ENCODE assay signal across 9 mouse cellular contexts in the genomic region with DNA sequence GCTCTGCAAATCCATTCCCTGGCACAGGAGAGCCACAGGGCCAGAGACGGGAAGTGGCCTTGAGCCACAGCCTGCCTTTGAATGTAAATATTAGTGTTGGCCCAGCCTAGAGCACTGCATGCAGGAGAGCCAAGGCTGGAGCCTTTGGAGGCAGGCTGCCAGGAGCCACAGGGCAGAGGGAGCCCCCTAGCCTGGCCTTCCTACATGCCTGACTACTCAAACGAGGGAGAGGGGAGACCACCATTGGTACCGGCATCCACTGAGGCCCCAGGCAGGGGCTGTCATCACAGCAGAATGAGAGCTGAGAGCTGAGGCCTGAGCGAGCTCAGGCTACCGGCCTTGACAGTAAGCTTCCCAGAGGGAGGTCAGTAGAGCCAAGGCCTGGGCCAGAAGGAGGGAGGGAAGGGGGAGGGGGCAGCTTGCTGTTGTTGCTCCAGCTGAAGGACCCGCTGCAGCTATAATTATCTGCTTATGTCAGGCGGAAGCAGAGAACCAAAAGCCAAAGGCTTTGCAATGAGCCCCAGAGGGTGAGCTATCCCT.
A peak's percentile ranks its signal among the peaks of the same experiment; 100 is the strongest.
DNase-seq lines count a peak whose midpoint lies in the region; ATAC-seq and TF ChIP-seq lines count a peak whose summit lies in the region.
"Had no signal": no experiment of that assay in that cellular context is flagged by ENCODE, and none has a peak within 500 bp of the region (broad histone marks: within the 10 kb centered on the region; RNA-seq: fewer than 3 reads in every experiment).

No protein-coding gene starts in this region.

- no peaks in the 10 kb centered on the region for H3K27me3 ChIP-seq in embryonic facial prominence, embryonic 11.5 days (ENCODE audit: control insufficient read depth, insufficient read depth, low read length)
- peaks cover 6% of the 10 kb centered on the region; the same call in 1 of the 2 replicates for H3K27me3 ChIP-seq in heart, embryonic 13.5 days (replicated peaks)
- H3K27me3 ChIP-seq in cerebellum, adult 2 months (ENCODE audit: control insufficient read depth, insufficient read depth, low read length), result no peaks in the 10 kb centered on the region; the same call in 1 of the 2 replicates

- no peak overlapping the region for H3K4me3 ChIP-seq in embryonic facial prominence, embryonic 11.5 days (ENCODE audit: low read depth, low read length)
- no peak overlapping the region for H3K4me3 ChIP-seq in heart, embryonic 13.5 days
- H3K4me3 ChIP-seq in cerebellum, adult 2 months (replicated peaks; ENCODE audit: insufficient read depth, low read depth, low read length), result no peak overlapping the region

- 0 out of 2 replicates have a peak overlapping the region, but pooled peaks have one; percentile 17 for H3K27ac ChIP-seq in embryonic facial prominence, embryonic 11.5 days (replicated peaks; ENCODE audit: low read depth, low read length)
- H3K27ac ChIP-seq in heart, embryonic 13.5 days (replicated peaks), result peak overlapping the region; percentile 90
- no peak overlapping the region for H3K27ac ChIP-seq in cerebellum, adult 2 months (ENCODE audit: insufficient read depth, low read length)

- 3% methylated on average over 7 of the region's 7 CpGs for WGBS in embryonic facial prominence, embryonic 11.5 days
- 6% methylated on average over 7 of the region's 7 CpGs for WGBS in heart, embryonic 13.5 days
- 63% methylated on average over 7 of the region's 7 CpGs for WGBS in cerebellum, adult 2 months

- no peak for TF ChIP-seq CTCF in cerebellum, adult 2 months (IDR thresholded peaks at IDR 0.05; ENCODE audit: borderline replicate concordance, insufficient read depth, low read depth, low read length)

- no peaks in the 10 kb centered on the region for H3K9me3 ChIP-seq in embryonic facial prominence, embryonic 11.5 days (replicated peaks; ENCODE audit: control insufficient read depth, low read length)
- H3K9me3 ChIP-seq in heart, embryonic 13.5 days, result no peaks in the 10 kb centered on the region
- H3K9me3 ChIP-seq: G1E had no signal

- 0 out of 2 replicates have a peak, but pooled peaks have one; percentile 40 for ATAC-seq in embryonic facial prominence, embryonic 11.5 days (replicated peaks; ENCODE audit: insufficient number of reproducible peaks, low FRiP score, low TSS enrichment, low read depth)
- peak; percentile 64 for ATAC-seq in heart, embryonic 13.5 days (ENCODE audit: extremely low read depth, insufficient number of reproducible peaks, low FRiP score, low TSS enrichment)

- TF ChIP-seq POLR2A in cerebellum, adult 2 months (IDR thresholded peaks at IDR 0.05; ENCODE audit: borderline replicate concordance, insufficient read depth, low read length), result no peak

- H3K9ac ChIP-seq in embryonic facial prominence, embryonic 11.5 days (replicated peaks; ENCODE audit: low read length), result no peak overlapping the region
- peak overlapping the region; percentile 55 for H3K9ac ChIP-seq in heart, embryonic 13.5 days

- H3K4me1 ChIP-seq in embryonic facial prominence, embryonic 11.5 days (ENCODE audit: control insufficient read depth, insufficient read depth, low read length), result peaks cover 5% of the 10 kb centered on the region; the same call in 1 of the 2 replicates
- peaks cover 59% of the 10 kb centered on the region for H3K4me1 ChIP-seq in heart, embryonic 13.5 days
- no peaks in the 10 kb centered on the region for H3K4me1 ChIP-seq in cerebellum, adult 2 months (ENCODE audit: control insufficient read depth, insufficient read depth, low read length)

- no peak overlapping the region; the same call in 1 of the 2 replicates for H3K4me2 ChIP-seq in embryonic facial prominence, embryonic 11.5 days (ENCODE audit: low read depth, low read length)
- H3K4me2 ChIP-seq in heart, embryonic 13.5 days, result peak overlapping the region; percentile 8; the same call in 1 of the 2 replicates

- peak; percentile 26 for DNase-seq in ES-CJ7 (ENCODE audit: low read depth, low spot score)
- peak; percentile 71 for DNase-seq in embryonic facial prominence, embryonic 11.5 days (ENCODE audit: low spot score)
- peak; percentile 76 for DNase-seq in kidney, postnatal 14 days
- DNase-seq in lung, postnatal 25 days (ENCODE audit: low spot score), result peak; percentile 83
- DNase-seq in testis, postnatal 14 days (ENCODE audit: low spot score), result peak; percentile 50
- no peak for DNase-seq in left cerebral cortex, adult 18-20 months (ENCODE audit: low spot score in 2 of 2)
- no peak for DNase-seq in cerebellum, adult 2 months

- H3K36me3 ChIP-seq in embryonic facial prominence, embryonic 11.5 days (replicated peaks; ENCODE audit: control insufficient read depth, insufficient read depth, low read depth, low read length), result no peaks in the 10 kb centered on the region
- H3K36me3 ChIP-seq in heart, embryonic 13.5 days, result no peaks in the 10 kb centered on the region
- H3K36me3 ChIP-seq: G1E had no signal

Comparison
In these comparisons a context has a peak if more than half of its experiments do, and no peak if none do; other contexts are left out.
1. DNase-seq: peak in ES-CJ7 (single experiment), embryonic facial prominence, embryonic 11.5 days (single experiment), kidney, postnatal 14 days (single experiment), lung, postnatal 25 days (single experiment) and testis, postnatal 14 days (single experiment); none in left cerebral cortex, adult 18-20 months (0 of 2) and cerebellum, adult 2 months (0 of 2).